Mouse (Mus musculus) liver, embryonic 14.5 days (tissue): ENCODE measurements around the gene Gramd1b. TPM values are rescaled to one million over a fixed set of nuclear protein-coding genes. Genes with fewer than 3 reads are reported as not detected.

Source experiments
- ATAC-seq: fragments of 200-750 bp; cut with Nextera tagmentation; 2 replicates; pipeline ENCODE4 v1.8.0; 2017; ENCODE audit warnings: moderate number of reproducible peaks, mild to moderate bottlenecking, moderate library complexity; ENCODE audit not compliant: insufficient read depth
- DNase-seq, 3 experiments: peaks; one replicate each; pipeline ENCODE4 v3.0.0-alpha.2; 2012 to 2013; ENCODE audit warnings: low read depth in 3 of 3, low spot score in 3 of 3
- H3K27ac ChIP-seq: fragments of 300-500 bp; sonication (generic); 2 replicates; pipeline ENCODE4 v1.5.1; 2014; ENCODE audit warnings: moderate library complexity, mild to moderate bottlenecking, control low read depth, inconsistent platforms
- H3K27me3 ChIP-seq: fragments of 300-500 bp; sonication (generic); 2 replicates; pipeline ENCODE4 v1.6.1; 2014; ENCODE audit warnings: mild to moderate bottlenecking, low read length, moderate library complexity; ENCODE audit not compliant: control insufficient read depth, insufficient read depth
- H3K36me3 ChIP-seq: fragments of 300-500 bp; sonication (generic); replicated peaks from 2 replicates; pipeline ENCODE4 v1.6.1; 2014; ENCODE audit warnings: low read depth; ENCODE audit not compliant: control insufficient read depth, insufficient read depth
- H3K4me1 ChIP-seq, 2 experiments: fragments of 200-500 bp in 1 of 2; fragments of 300-500 bp in 1 of 2; sonication (generic) in 1 of 2; replicated peaks; 2 replicates each; pipeline ENCODE4 v1.6.1; 2012 to 2014; ENCODE audit warnings: antibody characterized with exemption in 1 of 2, inconsistent platforms in 1 of 2, low read length in 1 of 2; ENCODE audit not compliant: control insufficient read depth in 2 of 2, insufficient read depth in 2 of 2
- H3K4me2 ChIP-seq: fragments of 300-500 bp; sonication (generic); 2 replicates; pipeline ENCODE4 v1.6.1; 2014; ENCODE audit warnings: low read depth, mild to moderate bottlenecking, control low read depth, moderate library complexity
- H3K4me3 ChIP-seq, 2 experiments: fragments of 200-500 bp in 1 of 2; fragments of 300-500 bp in 1 of 2; sonication (generic) in 1 of 2; 2 replicates each; pipeline ENCODE4 v1.5.1; 2012 to 2014; ENCODE audit warnings: low read depth in 2 of 2, low read length in 2 of 2, mild to moderate bottlenecking in 2 of 2, control low read depth in 1 of 2, inconsistent platforms in 1 of 2, moderate library complexity in 1 of 2; ENCODE audit not compliant: insufficient read depth in 1 of 2
- H3K9ac ChIP-seq: fragments of 300-500 bp; sonication (generic); replicated peaks from 2 replicates; pipeline ENCODE4 v1.6.1; 2014; ENCODE audit warnings: mild to moderate bottlenecking, control low read depth, moderate library complexity
- H3K9me3 ChIP-seq: fragments of 300-500 bp; sonication (generic); 2 replicates; pipeline ENCODE4 v1.6.1; 2016; ENCODE audit warnings: low read length, mixed read lengths; ENCODE audit not compliant: control insufficient read depth
- CTCF ChIP-seq: IDR thresholded peaks from 2 replicates; pipeline ENCODE4 v1.5.1; 2016; ENCODE audit warnings: antibody characterized with exemption, low read depth, control low read depth
- EP300 ChIP-seq: IDR thresholded peaks from 2 replicates; pipeline ENCODE4 v1.6.1; 2016; ENCODE audit warnings: antibody characterized with exemption, low read depth
- WGBS: fragments of 180-500 bp; shearing (Covaris S2); extraction: QIAGEN DNeasy Blood & Tissue Kit; methylation state at CpG from one replicate; pipeline ENCODE4 v1.1.7; 2014; ENCODE audit not compliant: insufficient replicate concordance; 5-methylcytosine and 5-hydroxymethylcytosine counted together
- polyA plus RNA-seq, 2 experiments: library from polyadenylated mRNA; depleted of rRNA in 1 of 2; stranded (reverse) in 1 of 2; unstranded in 1 of 2; fragments of >200 nt; fragmentation: Nextera tagmentation in 1 of 2; extraction: Ambion mirVana in 1 of 2; gene quantifications; 2 replicates each; pipeline versions ENCODE4 v1.2.1 to v1.2.3; 2012 to 2014

The Gramd1b gene
- polyA plus RNA-seq, 2 experiments = 0.71 to 1.0 TPM

DNA sequence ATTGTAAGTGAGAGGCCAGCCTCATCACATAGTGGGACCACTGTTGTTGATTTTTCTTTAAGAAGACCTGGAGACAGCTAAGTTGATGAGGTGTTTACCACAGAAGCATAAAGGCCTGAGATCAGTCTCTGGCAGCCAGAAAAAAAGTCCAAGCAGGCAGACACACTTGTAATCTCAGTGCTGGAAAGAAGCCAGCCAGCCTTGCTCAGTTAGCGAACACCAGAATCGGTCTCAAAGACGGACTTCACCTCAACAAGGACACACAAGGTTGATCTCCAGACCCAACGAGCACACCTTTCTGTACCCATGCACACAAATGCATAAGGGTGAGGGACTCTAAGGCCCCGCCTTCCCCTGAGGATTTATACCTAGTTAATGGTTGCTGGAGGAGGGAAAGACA is 125.9 kb downstream of the Gramd1b start:
- Histone ChIP-seq H3K27me3 (no peaks in the 10 kb centered on the region), H3K36me3 (no peaks in the 10 kb centered on the region), H3K9ac (no peak overlapping the region), H3K4me1 (no peaks in the 10 kb centered on the region; a peak in 1 of 4 replicates), H3K4me2 (no peak overlapping the region), H3K4me3 (no peak overlapping the region), H3K9me3 (no peaks in the 10 kb centered on the region), H3K27ac (no peak overlapping the region)
- ATAC-seq (no peak), DNase-seq (no peak)
- TF ChIP-seq EP300 (no peak), CTCF (no peak)
- 60% methylated on average over 5 of the region's 5 CpGs for WGBS

DNA sequence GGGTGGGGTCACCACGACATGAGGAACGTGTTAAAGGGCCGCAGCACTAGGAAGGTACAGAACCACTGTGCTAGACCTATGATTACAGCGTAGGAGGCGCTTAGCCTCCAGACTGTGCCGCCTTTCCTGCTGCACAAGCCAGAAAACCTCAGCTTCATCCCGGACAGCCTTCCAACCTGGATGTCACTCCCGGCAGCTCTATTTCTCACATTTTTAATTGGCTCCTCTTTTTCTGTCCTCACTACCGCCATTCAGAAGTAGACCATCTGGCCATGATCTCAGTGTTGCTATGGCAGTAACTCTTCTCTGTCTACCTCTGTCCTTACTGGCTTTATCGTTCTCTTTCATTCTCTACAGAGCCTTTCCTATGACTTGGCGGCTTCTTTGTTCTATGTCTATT is 126.5 kb downstream of the Gramd1b start:
- Histone ChIP-seq H3K4me3 (no peak overlapping the region), H3K9ac (no peak overlapping the region), H3K27ac (no peak overlapping the region), H3K27me3 (no peaks in the 10 kb centered on the region), H3K9me3 (no peaks in the 10 kb centered on the region), H3K4me1 (no peaks in the 10 kb centered on the region; a peak in 1 of 4 replicates), H3K36me3 (no peaks in the 10 kb centered on the region), H3K4me2 (no peak overlapping the region)
- no peak for ATAC-seq
- no peak for DNase-seq
- 69% methylated on average over 11 of the region's 11 CpGs for WGBS
- TF ChIP-seq CTCF = no peak
- TF ChIP-seq EP300 = no peak

- ATAC-seq (no peak), DNase-seq (no peak)
- no peak for TF ChIP-seq EP300
- TF ChIP-seq CTCF = no peak
- Histone ChIP-seq H3K27ac (no peak overlapping the region), H3K27me3 (no peaks in the 10 kb centered on the region), H3K9ac (no peak overlapping the region), H3K4me3 (no peak overlapping the region), H3K36me3 (no peaks in the 10 kb centered on the region), H3K4me1 (no peaks in the 10 kb centered on the region; a peak in 1 of 4 replicates), H3K4me2 (no peak overlapping the region), H3K9me3 (no peaks in the 10 kb centered on the region)
- 65% methylated on average over 7 of the region's 7 CpGs for WGBS
Observed at GRCm38 (mm10) chr9:40403750-40404149, 127.4 kb downstream of the Gramd1b start.

DNA sequence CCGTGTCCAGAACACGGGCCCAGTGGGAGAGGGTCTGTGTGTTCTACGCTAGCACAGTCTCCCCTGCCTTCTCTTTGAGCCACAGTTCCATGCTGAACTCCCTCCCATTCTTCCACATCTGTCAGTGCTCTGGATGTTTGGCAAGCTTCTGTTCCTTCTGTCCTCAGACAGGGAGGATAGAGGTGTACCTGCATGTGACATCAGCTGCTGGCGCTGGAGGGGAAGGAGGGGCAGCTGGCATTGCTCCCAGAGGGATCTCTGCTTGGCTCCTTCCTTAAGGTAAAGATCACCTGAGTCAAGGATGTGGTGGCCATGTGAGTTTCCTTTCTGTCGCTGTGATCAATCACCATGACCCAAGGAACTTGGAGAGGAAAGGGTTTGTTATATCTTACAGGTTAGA is 129.4 kb downstream of the Gramd1b start:
- DNase-seq = no peak
- 72% methylated on average over 5 of the region's 5 CpGs for WGBS
- no peak for TF ChIP-seq CTCF
- no peak for TF ChIP-seq EP300

DNA sequence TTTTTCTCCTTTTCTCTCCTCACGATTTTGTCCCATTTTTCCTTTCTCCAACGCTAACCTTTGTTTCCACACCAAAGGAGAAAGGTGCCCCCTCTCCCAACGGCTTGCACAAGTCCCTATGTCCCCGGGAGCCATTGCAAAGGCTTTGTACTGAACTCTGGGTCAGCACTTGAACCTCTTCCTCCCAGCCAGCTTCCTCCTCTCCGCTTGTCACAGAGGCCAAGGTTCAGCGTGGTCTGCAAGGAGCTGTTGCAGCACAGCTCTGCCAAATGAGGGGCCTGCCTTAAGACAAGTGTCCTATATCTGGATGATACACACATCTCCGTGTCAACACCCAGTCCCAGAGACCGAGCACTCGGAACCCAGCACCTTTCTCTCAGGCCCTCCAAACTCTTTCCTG is 130.3 kb downstream of the Gramd1b start:
- TF ChIP-seq EP300 = no peak
- TF ChIP-seq CTCF = no peak
- Histone ChIP-seq H3K9me3 (no peaks in the 10 kb centered on the region), H3K9ac (no peak overlapping the region), H3K4me3 (no peak overlapping the region), H3K27ac (no peak overlapping the region), H3K36me3 (no peaks in the 10 kb centered on the region), H3K4me1 (no peaks in the 10 kb centered on the region; a peak in 1 of 4 replicates), H3K27me3 (no peaks in the 10 kb centered on the region), H3K4me2 (no peak overlapping the region)
- no peak for ATAC-seq
- 44% methylated on average over 9 of the region's 9 CpGs for whole genome bisulfite sequencing
- DNase-seq = no peak

More for the DNA sequence above, 129.4 kb downstream of the Gramd1b start:
- Histone ChIP-seq H3K27me3 (no peaks in the 10 kb centered on the region), H3K4me2 (no peak overlapping the region), H3K4me3 (no peak overlapping the region), H3K27ac (no peak overlapping the region), H3K9ac (no peak overlapping the region), H3K4me1 (no peaks in the 10 kb centered on the region; a peak in 1 of 4 replicates), H3K9me3 (no peaks in the 10 kb centered on the region), H3K36me3 (no peaks in the 10 kb centered on the region)
- no peak for ATAC-seq
